Mouse (Mus musculus): ENCODE measurements around the gene Sipa1l3. TPM values are rescaled to one million over a fixed set of nuclear protein-coding genes. Genes with fewer than 3 reads are reported as not detected.

Gene Sipa1l3
- total and polyA plus RNA-seq, 2 experiments from 2014 or later: 19.7 to 110 TPM

- Histone ChIP-seq H3K4me1 (ENCODE audit: insufficient read depth, low read length) (peaks cover 11% of the 10 kb centered on the region; the same call in 1 of the 2 replicates), H3K27me3 (ENCODE audit: insufficient read depth, low read length) (no peaks in the 10 kb centered on the region), H3K36me3 (ENCODE audit: insufficient read depth, low read length) (no peaks in the 10 kb centered on the region), H3K9ac (replicated peaks; ENCODE audit: low read length) (no peak overlapping the region), H3K4me2 (ENCODE audit: low read depth, low read length) (0 out of 2 replicates have a peak overlapping the region, but pooled peaks have one; percentile 18), H3K9me3 (ENCODE audit: low read length) (no peaks in the 10 kb centered on the region), H3K27ac (peak overlapping the region; percentile 54; the same call in 1 of the 2 replicates), H3K4me3 (ENCODE audit: low read length) (no peak overlapping the region)
- WGBS: 59% methylated on average over 9 of the region's 9 CpGs
- ATAC-seq: no peak
- TF ChIP-seq CTCF (IDR thresholded peaks at IDR 0.05; ENCODE audit: low read depth): no peak
- DNase-seq (ENCODE audit: low spot score): peak; percentile 66
These were observed 76.6 kb downstream of the Sipa1l3 start for GRCm38 (mm10) chr7:29441793-29442192.

- no peaks in the 10 kb centered on the region for H3K27me3 ChIP-seq (ENCODE audit: insufficient read depth, low read length)
- H3K27ac ChIP-seq: peak overlapping the region; percentile 32; the same call in 1 of the 2 replicates
- no peaks in the 10 kb centered on the region for H3K9me3 ChIP-seq (ENCODE audit: low read length)
- ATAC-seq (0 out of 2 replicates have a peak, but pooled peaks have one; percentile 14), DNase-seq (ENCODE audit: low spot score) (no peak)
- TF ChIP-seq CTCF (IDR thresholded peaks at IDR 0.05; ENCODE audit: low read depth): peak; percentile 32
- peaks cover 11% of the 10 kb centered on the region; the same call in 1 of the 2 replicates for H3K4me1 ChIP-seq (ENCODE audit: insufficient read depth, low read length)
- 43% methylated on average over 9 of the region's 9 CpGs for WGBS
- no peak overlapping the region for H3K4me2 ChIP-seq (ENCODE audit: low read depth, low read length)
- H3K9ac ChIP-seq (replicated peaks; ENCODE audit: low read length): no peak overlapping the region
- H3K4me3 ChIP-seq (ENCODE audit: low read length): no peak overlapping the region
- no peaks in the 10 kb centered on the region for H3K36me3 ChIP-seq (ENCODE audit: insufficient read depth, low read length)
These were observed 77.3 kb downstream of the Sipa1l3 start for GRCm38 (mm10) chr7:29441151-29441550.

GRCm38 (mm10) chr7:29438655-29439282, 79.7 kb downstream of the Sipa1l3 start:
- Histone ChIP-seq H3K36me3 (ENCODE audit: insufficient read depth, low read length) (no peaks in the 10 kb centered on the region), H3K9ac (replicated peaks; ENCODE audit: low read length) (no peak overlapping the region), H3K27ac (peak overlapping the region; percentile 62), H3K4me3 (ENCODE audit: low read length) (no peak overlapping the region), H3K9me3 (ENCODE audit: low read length) (no peaks in the 10 kb centered on the region), H3K27me3 (ENCODE audit: insufficient read depth, low read length) (no peaks in the 10 kb centered on the region), H3K4me1 (ENCODE audit: insufficient read depth, low read length) (peaks cover 5% of the 10 kb centered on the region; the same call in 1 of the 2 replicates), H3K4me2 (ENCODE audit: low read depth, low read length) (no peak overlapping the region)
- WGBS: 60% methylated on average over 16 of the region's 16 CpGs
- no peak for TF ChIP-seq CTCF (IDR thresholded peaks at IDR 0.05; ENCODE audit: low read depth)
- DNase-seq (ENCODE audit: low spot score) (peak; percentile 56), ATAC-seq (peak; percentile 19)

- peaks cover 5% of the 10 kb centered on the region; the same call in 1 of the 2 replicates for H3K4me1 ChIP-seq (ENCODE audit: insufficient read depth, low read length)
- H3K4me2 ChIP-seq (ENCODE audit: low read depth, low read length): no peak overlapping the region
- H3K9me3 ChIP-seq (ENCODE audit: low read length): no peaks in the 10 kb centered on the region
- WGBS: 67% methylated on average over 14 of the region's 14 CpGs
- ATAC-seq: no peak; the same call in 1 of the 2 replicates
- H3K36me3 ChIP-seq (ENCODE audit: insufficient read depth, low read length): no peaks in the 10 kb centered on the region
- no peak for TF ChIP-seq CTCF (IDR thresholded peaks at IDR 0.05; ENCODE audit: low read depth)
- no peak overlapping the region for H3K4me3 ChIP-seq (ENCODE audit: low read length)
- H3K27ac ChIP-seq: peak overlapping the region; percentile 71
- no peak for DNase-seq (ENCODE audit: low spot score)
- no peaks in the 10 kb centered on the region for H3K27me3 ChIP-seq (ENCODE audit: insufficient read depth, low read length)
- no peak overlapping the region for H3K9ac ChIP-seq (replicated peaks; ENCODE audit: low read length)
These were observed 80.2 kb downstream of the Sipa1l3 start for GRCm38 (mm10) chr7:29438204-29438603.

DNA sequence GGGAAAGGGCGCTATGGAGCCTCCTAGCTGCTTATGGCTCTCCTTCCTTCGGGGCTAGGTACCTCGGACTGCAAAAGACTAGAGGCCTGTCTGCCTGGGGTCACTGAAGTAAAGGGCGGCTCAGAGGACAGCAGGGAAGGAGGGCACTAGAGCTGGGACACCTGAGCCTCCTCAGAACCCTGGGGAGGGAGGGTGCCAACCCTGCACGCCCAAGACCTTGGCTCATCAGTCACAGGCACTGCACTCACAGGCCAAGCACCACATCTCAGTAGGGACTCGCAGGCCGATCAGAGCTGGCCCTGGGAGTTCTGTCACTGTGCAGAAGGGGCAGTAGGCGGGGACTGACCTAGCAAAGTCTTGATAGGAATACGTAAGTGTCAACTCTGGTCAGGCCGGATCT, 81.4 kb downstream of the Sipa1l3 start:
- Histone ChIP-seq H3K36me3 (ENCODE audit: insufficient read depth, low read length) (no peaks in the 10 kb centered on the region), H3K27ac (no peak overlapping the region), H3K4me2 (ENCODE audit: low read depth, low read length) (no peak overlapping the region), H3K9ac (replicated peaks; ENCODE audit: low read length) (no peak overlapping the region), H3K4me3 (ENCODE audit: low read length) (no peak overlapping the region), H3K27me3 (ENCODE audit: insufficient read depth, low read length) (no peaks in the 10 kb centered on the region), H3K9me3 (ENCODE audit: low read length) (no peaks in the 10 kb centered on the region), H3K4me1 (ENCODE audit: insufficient read depth, low read length) (peaks cover 14% of the 10 kb centered on the region)
- ATAC-seq: no peak
- WGBS: 77% methylated on average over 10 of the region's 10 CpGs
- TF ChIP-seq CTCF (IDR thresholded peaks at IDR 0.05; ENCODE audit: low read depth): no peak
- no peak for DNase-seq (ENCODE audit: low spot score)

GRCm38 (mm10) chr7:29434313-29435035, 84.0 kb downstream of the Sipa1l3 start:
- no peaks in the 10 kb centered on the region for H3K27me3 ChIP-seq (ENCODE audit: insufficient read depth, low read length)
- no peak overlapping the region for H3K9ac ChIP-seq (replicated peaks; ENCODE audit: low read length)
- peaks cover 25% of the 10 kb centered on the region for H3K4me1 ChIP-seq (ENCODE audit: insufficient read depth, low read length)
- ATAC-seq: no peak
- no peak for DNase-seq (ENCODE audit: low spot score)
- H3K9me3 ChIP-seq (ENCODE audit: low read length): no peaks in the 10 kb centered on the region
- TF ChIP-seq CTCF (IDR thresholded peaks at IDR 0.05; ENCODE audit: low read depth): no peak
- H3K4me2 ChIP-seq (ENCODE audit: low read depth, low read length): no peak overlapping the region
- 72% methylated on average over 9 of the region's 9 CpGs for WGBS
- no peaks in the 10 kb centered on the region for H3K36me3 ChIP-seq (ENCODE audit: insufficient read depth, low read length)
- H3K27ac ChIP-seq: no peak overlapping the region
- no peak overlapping the region for H3K4me3 ChIP-seq (ENCODE audit: low read length)

All from hindbrain, postnatal 0 days (tissue).